Mouse (Mus musculus): ENCODE data around the gene Actr5. TPM values are rescaled to one million over a fixed set of nuclear protein-coding genes. Genes with fewer than 3 reads are reported as not detected.

Gene Actr5
- polyA plus RNA-seq (2014; fragmentation: Nextera tagmentation; extraction: Ambion mirVana) = 15.1 and 16.6 TPM in 2 replicates

DNA sequence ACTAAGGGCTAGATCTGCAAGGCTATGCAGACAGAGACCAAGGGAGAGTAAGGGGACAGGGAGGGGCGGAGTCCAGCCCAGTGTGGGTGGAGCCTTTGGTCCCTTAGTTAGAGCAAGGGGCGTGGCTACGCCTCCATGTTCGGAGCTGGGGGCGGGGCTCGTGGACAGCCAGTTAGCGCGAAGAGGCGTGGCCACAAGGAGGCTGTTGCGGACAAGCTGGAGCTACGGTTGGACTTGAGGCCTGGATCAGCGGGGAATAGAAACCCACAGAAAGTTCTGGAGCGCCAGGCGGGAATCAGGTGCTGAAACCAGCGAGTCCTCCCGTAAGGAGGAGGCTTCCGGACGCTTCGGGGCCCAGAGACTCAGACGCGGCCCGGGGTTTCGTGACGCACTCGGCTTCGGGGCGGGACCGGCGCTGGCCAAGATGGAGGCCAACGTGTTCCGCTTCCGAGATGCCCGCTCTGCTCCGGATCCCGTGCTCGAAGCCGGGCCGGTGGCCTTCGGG lies at the start of gene Actr5:
TSS of gene Actr5 (plus strand) at position 171 of the 505 bp plus-strand sequence.
- no peaks in the 10 kb centered on the region for H3K36me3 ChIP-seq (ENCODE audit: control insufficient read depth, insufficient read depth, low read length)
- H3K4me2 ChIP-seq (ENCODE audit: low read depth) = peak within 1 kb of the TSS; percentile 88
- DNase-seq (ENCODE audit: low spot score) = peak; percentile 98
- H3K9me3 ChIP-seq (ENCODE audit: control insufficient read depth, low read length) = no peaks in the 10 kb centered on the region
- H3K27ac ChIP-seq (ENCODE audit: low read depth, low read length) = peak within 1 kb of the TSS; percentile 67
- 0% methylated on average over 39 of the region's 39 CpGs for WGBS
- H3K4me3 ChIP-seq (ENCODE audit: low read depth, low read length) = peak within 1 kb of the TSS; percentile 75
- peak within 1 kb of the TSS; percentile 81 for H3K9ac ChIP-seq (ENCODE audit: low read length)
- peak; percentile 93 for ATAC-seq (ENCODE audit: insufficient read depth, low FRiP score, low TSS enrichment)
- peaks cover 2% of the 10 kb centered on the region; the same call in 1 of the 2 replicates for H3K27me3 ChIP-seq (ENCODE audit: control insufficient read depth, insufficient read depth, low read length)
- H3K4me1 ChIP-seq (ENCODE audit: control insufficient read depth, insufficient read depth, low read length) = peaks cover 12% of the 10 kb centered on the region; the same call in 1 of the 2 replicates

DNA sequence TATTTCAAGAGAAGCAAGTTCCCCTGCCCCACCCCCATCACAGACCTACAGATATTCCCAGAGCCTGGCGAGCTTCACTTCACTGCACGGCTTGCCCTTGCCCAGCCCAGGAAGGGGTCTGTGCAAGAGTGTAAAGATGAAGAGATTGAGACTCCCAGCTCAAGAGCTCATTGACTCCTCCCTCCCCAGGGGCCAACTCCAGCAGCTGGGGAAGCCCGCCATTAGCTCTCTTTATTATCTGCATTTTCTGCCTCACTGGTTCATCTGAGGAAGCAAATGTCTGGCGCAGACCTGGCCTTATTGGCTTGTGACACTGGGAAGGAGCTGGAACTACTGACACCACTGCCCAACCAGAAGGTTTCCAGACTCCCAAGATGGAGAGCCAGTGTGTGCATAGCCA lies 44.7 kb upstream of the Actr5 start:
- peak; percentile 41 for DNase-seq (ENCODE audit: low spot score)
- no peak for ATAC-seq (ENCODE audit: insufficient read depth, low FRiP score, low TSS enrichment)
- WGBS = 41% methylated on average over 4 of the region's 4 CpGs
- no peak overlapping the region for H3K9ac ChIP-seq (ENCODE audit: low read length)
- no peak overlapping the region for H3K4me2 ChIP-seq (ENCODE audit: low read depth)
- no peak overlapping the region for H3K4me3 ChIP-seq (ENCODE audit: low read depth, low read length)
- H3K27me3 ChIP-seq (ENCODE audit: control insufficient read depth, insufficient read depth, low read length) = 0 out of 2 replicates have a peak, but pooled peaks cover 2% of the 10 kb centered on the region
- no peaks in the 10 kb centered on the region for H3K9me3 ChIP-seq (ENCODE audit: control insufficient read depth, low read length)
- H3K36me3 ChIP-seq (ENCODE audit: control insufficient read depth, insufficient read depth, low read length) = no peaks in the 10 kb centered on the region
- no peak overlapping the region for H3K27ac ChIP-seq (ENCODE audit: low read depth, low read length)
- H3K4me1 ChIP-seq (ENCODE audit: control insufficient read depth, insufficient read depth, low read length) = 0 out of 2 replicates have a peak, but pooled peaks cover 3% of the 10 kb centered on the region

DNA sequence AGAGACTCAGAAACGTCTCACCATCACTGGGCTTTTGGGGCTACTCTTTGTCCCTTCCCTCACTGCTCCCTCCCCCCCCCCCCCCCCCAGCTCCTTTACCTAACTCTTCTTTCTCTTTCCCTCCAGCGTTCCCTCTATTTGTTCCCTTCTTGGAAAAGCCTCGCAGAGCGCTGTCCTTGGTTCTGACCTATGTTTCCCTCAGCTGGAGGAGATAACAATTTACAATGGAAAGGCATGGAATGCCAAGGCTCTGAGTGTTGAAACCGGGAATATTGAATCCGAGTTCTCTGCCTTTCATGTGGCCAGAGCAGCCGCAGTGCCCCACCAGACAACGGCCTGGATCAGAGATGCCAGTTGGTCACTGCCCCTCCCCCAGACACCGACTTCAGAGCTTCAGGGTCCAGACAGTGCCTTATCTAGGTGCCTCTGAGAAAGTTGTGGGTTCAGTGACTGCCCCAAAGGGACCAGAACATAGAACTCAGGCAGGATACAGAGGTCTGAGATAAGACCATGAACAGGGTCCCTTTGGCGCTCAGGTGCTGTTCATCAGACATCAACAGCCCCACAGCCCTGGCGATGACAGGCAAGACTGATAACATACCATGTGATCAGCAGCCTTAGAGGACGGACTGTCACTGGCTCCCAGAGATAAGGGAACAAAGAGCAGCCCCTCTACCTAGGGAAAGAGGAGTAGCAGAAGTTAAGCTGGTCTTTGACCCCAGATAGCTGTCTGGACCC lies 39.9 kb upstream of the Actr5 start:
- no peak overlapping the region for H3K27ac ChIP-seq (ENCODE audit: low read depth, low read length)
- H3K9ac ChIP-seq (ENCODE audit: low read length) = no peak overlapping the region
- no peak for ATAC-seq (ENCODE audit: insufficient read depth, low FRiP score, low TSS enrichment)

DNA sequence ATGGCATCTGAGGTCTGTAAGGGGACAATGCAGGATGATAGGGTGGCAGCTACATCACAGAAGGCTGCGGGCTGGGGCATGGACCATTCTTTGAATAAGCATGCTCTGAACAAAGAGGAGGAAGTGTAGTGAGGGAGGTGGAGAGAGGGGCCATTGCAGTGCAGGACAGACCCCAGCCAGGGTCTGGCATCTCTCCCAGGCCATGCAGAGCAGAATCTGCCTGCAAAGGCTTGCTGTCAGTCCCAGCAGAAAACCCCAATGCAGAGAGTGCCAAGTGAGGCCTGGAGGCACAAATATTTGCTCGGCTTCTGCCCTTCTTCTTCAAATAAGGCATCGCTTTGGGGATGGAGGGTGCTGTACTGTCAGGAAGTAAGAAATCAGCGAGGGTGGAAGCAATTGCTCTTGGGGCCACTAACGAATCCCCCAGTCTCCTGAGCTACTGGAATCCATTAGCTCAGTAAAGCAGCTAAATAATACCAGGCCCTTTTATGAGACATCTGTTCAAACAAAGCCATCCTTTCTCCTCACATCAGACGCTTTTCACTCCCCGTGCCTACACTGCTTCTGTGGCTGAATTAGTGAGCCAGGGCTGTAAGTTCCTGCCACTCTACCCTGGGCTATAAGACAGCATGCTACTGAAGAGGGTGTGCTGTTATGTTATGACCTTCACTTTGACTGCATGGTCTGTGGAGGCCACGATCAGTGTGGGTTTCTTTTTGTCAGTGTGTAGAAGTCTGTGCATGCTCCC lies 36.0 kb upstream of the Actr5 start:
- Histone ChIP-seq H3K4me1 (ENCODE audit: control insufficient read depth, insufficient read depth, low read length) (0 out of 2 replicates have a peak, but pooled peaks cover 7% of the 10 kb centered on the region), H3K27ac (ENCODE audit: low read depth, low read length) (no peak overlapping the region), H3K4me3 (ENCODE audit: low read depth, low read length) (no peak overlapping the region), H3K27me3 (ENCODE audit: control insufficient read depth, insufficient read depth, low read length) (0 out of 2 replicates have a peak, but pooled peaks cover 3% of the 10 kb centered on the region), H3K4me2 (ENCODE audit: low read depth) (no peak overlapping the region), H3K9ac (ENCODE audit: low read length) (peak overlapping the region; percentile 4; the same call in 1 of the 2 replicates), H3K9me3 (ENCODE audit: control insufficient read depth, low read length) (no peaks in the 10 kb centered on the region), H3K36me3 (ENCODE audit: control insufficient read depth, insufficient read depth, low read length) (no peaks in the 10 kb centered on the region)
- 30% methylated on average over 8 of the region's 8 CpGs for WGBS
- ATAC-seq (ENCODE audit: insufficient read depth, low FRiP score, low TSS enrichment) = no peak
- DNase-seq (ENCODE audit: low spot score) = no peak

More for the DNA sequence above, 39.9 kb upstream of the Actr5 start:
- H3K9me3 ChIP-seq (ENCODE audit: control insufficient read depth, low read length) = no peaks in the 10 kb centered on the region
- no peak overlapping the region for H3K4me3 ChIP-seq (ENCODE audit: low read depth, low read length)
- DNase-seq (ENCODE audit: low spot score) = peak; percentile 47
- no peaks in the 10 kb centered on the region for H3K36me3 ChIP-seq (ENCODE audit: control insufficient read depth, insufficient read depth, low read length)
- 10% methylated on average over 12 of the region's 12 CpGs for whole genome bisulfite sequencing
- H3K4me2 ChIP-seq (ENCODE audit: low read depth) = no peak overlapping the region
- H3K27me3 ChIP-seq (ENCODE audit: control insufficient read depth, insufficient read depth, low read length) = 0 out of 2 replicates have a peak, but pooled peaks cover 3% of the 10 kb centered on the region
- H3K4me1 ChIP-seq (ENCODE audit: control insufficient read depth, insufficient read depth, low read length) = 0 out of 2 replicates have a peak, but pooled peaks cover 5% of the 10 kb centered on the region

DNA sequence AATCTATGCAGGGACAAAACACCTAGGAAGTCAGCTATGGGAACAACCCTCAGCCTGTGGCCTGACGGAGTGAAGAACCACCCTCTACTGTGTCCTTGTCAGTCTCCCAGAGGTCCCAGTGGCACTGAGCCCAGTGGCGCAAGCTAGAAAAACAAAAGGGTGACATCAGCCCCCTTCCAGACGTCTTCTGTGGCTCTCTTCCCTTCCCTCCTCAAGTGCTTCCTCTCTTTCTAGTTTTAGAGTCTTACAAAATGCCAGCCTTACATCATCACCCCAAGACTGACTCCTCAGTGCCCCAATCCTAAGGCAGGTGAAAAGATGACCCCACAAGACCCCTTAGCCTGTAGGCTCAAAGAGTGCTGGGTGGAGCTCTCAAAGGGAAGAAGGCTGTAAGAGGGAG lies 34.2 kb upstream of the Actr5 start:
- ATAC-seq (ENCODE audit: insufficient read depth, low FRiP score, low TSS enrichment) (no peak), DNase-seq (ENCODE audit: low spot score) (no peak)
- no peak overlapping the region for H3K27ac ChIP-seq (ENCODE audit: low read depth, low read length)
- no peaks in the 10 kb centered on the region for H3K27me3 ChIP-seq (ENCODE audit: control insufficient read depth, insufficient read depth, low read length)
- H3K4me1 ChIP-seq (ENCODE audit: control insufficient read depth, insufficient read depth, low read length) = 0 out of 2 replicates have a peak, but pooled peaks cover 8% of the 10 kb centered on the region
- H3K9ac ChIP-seq (ENCODE audit: low read length) = no peak overlapping the region
- H3K4me3 ChIP-seq (ENCODE audit: low read depth, low read length) = no peak overlapping the region
- H3K4me2 ChIP-seq (ENCODE audit: low read depth) = no peak overlapping the region
- WGBS = 61% methylated on average over 3 of the region's 3 CpGs
- no peaks in the 10 kb centered on the region for H3K9me3 ChIP-seq (ENCODE audit: control insufficient read depth, low read length)
- no peaks in the 10 kb centered on the region for H3K36me3 ChIP-seq (ENCODE audit: control insufficient read depth, insufficient read depth, low read length)

DNA sequence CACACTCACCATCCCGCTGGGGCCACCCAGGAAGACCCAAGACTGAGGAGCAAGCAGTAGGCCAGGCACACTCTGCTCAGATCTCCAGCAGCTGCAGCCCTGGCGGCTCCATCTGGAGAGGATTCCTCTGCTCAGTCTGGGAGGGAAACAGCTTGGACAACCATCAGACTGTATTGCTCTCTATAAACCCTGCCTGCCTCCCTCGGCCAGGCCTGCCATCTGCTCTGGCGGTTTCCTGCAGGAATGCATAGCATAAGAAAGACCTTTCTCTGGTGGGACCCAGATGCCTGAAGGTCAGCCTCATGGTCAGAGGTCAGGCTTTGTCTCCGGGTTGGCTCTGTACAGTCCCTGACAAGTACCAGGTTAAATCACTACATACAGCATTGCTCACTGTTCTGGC lies 33.4 kb upstream of the Actr5 start:
- Histone ChIP-seq H3K27ac (ENCODE audit: low read depth, low read length) (no peak overlapping the region), H3K4me3 (ENCODE audit: low read depth, low read length) (no peak overlapping the region), H3K9me3 (ENCODE audit: control insufficient read depth, low read length) (no peaks in the 10 kb centered on the region), H3K4me2 (ENCODE audit: low read depth) (no peak overlapping the region), H3K27me3 (ENCODE audit: control insufficient read depth, insufficient read depth, low read length) (no peaks in the 10 kb centered on the region), H3K36me3 (ENCODE audit: control insufficient read depth, insufficient read depth, low read length) (no peaks in the 10 kb centered on the region), H3K9ac (ENCODE audit: low read length) (no peak overlapping the region), H3K4me1 (ENCODE audit: control insufficient read depth, insufficient read depth, low read length) (0 out of 2 replicates have a peak, but pooled peaks cover 9% of the 10 kb centered on the region)
- 25% methylated on average over 5 of the region's 5 CpGs for WGBS
- DNase-seq (ENCODE audit: low spot score) (peak; percentile 18), ATAC-seq (ENCODE audit: insufficient read depth, low FRiP score, low TSS enrichment) (no peak)

DNA sequence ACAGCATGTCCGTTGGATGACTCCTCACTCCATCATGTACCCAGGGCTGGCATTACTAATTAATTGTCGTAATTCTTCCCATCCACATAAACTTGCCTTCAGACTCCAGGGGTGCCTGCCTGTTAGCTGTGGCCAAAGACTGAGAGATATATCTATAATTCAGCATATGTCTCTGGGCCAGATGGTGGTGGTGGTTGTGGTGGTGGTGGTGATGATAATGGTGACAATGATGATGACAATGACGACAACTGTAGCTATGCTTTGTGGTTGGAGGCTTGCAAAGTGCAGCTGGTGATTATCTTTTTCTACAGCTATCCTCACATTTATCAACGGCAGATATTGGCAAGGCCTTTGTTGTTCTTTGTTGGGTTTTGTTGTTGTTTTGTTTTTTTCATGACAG lies 31.3 kb upstream of the Actr5 start:
- H3K4me3 ChIP-seq (ENCODE audit: low read depth, low read length) = no peak overlapping the region

DNA sequence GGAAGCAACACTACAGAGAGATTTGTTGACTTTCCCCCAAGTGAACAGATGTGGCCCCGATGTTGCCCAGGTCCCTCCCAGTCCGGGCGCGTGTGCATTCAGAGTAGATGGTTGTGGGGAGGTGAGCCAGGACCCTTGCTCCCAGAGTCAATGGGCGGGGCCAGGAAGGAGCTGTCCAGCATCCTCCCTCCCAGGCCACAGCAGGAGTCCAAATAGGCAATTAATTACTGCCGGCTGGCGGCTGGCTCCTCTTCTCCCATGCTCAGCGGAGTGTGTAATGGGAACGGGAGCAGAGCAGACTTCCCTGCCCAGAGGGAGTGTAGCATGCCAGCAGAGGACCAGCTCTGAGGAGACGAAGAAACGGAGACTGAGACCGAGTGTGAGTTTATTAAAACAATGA lies 29.6 kb upstream of the Actr5 start:
- H3K27ac ChIP-seq (ENCODE audit: low read depth, low read length) = peak overlapping the region; percentile 70
- no peak overlapping the region for H3K9ac ChIP-seq (ENCODE audit: low read length)
- no peaks in the 10 kb centered on the region for H3K36me3 ChIP-seq (ENCODE audit: control insufficient read depth, insufficient read depth, low read length)
- ATAC-seq (ENCODE audit: insufficient read depth, low FRiP score, low TSS enrichment) = peak; percentile 78
- H3K4me1 ChIP-seq (ENCODE audit: control insufficient read depth, insufficient read depth, low read length) = 0 out of 2 replicates have a peak, but pooled peaks cover 7% of the 10 kb centered on the region
- under 1% methylated on average over 12 of the region's 12 CpGs for WGBS
- no peaks in the 10 kb centered on the region for H3K9me3 ChIP-seq (ENCODE audit: control insufficient read depth, low read length)
- peak overlapping the region; percentile 36 for H3K4me2 ChIP-seq (ENCODE audit: low read depth)
- DNase-seq (ENCODE audit: low spot score) = peak; percentile 79
- no peak overlapping the region for H3K4me3 ChIP-seq (ENCODE audit: low read depth, low read length)
- no peaks in the 10 kb centered on the region for H3K27me3 ChIP-seq (ENCODE audit: control insufficient read depth, insufficient read depth, low read length)

More for the DNA sequence above, 31.3 kb upstream of the Actr5 start:
- 85% methylated on average over 4 of the region's 4 CpGs for WGBS
- Histone ChIP-seq H3K27me3 (ENCODE audit: control insufficient read depth, insufficient read depth, low read length) (no peaks in the 10 kb centered on the region), H3K9me3 (ENCODE audit: control insufficient read depth, low read length) (no peaks in the 10 kb centered on the region), H3K4me1 (ENCODE audit: control insufficient read depth, insufficient read depth, low read length) (0 out of 2 replicates have a peak, but pooled peaks cover 7% of the 10 kb centered on the region), H3K36me3 (ENCODE audit: control insufficient read depth, insufficient read depth, low read length) (no peaks in the 10 kb centered on the region), H3K9ac (ENCODE audit: low read length) (no peak overlapping the region), H3K27ac (ENCODE audit: low read depth, low read length) (no peak overlapping the region), H3K4me2 (ENCODE audit: low read depth) (no peak overlapping the region)
- no peak for ATAC-seq (ENCODE audit: insufficient read depth, low FRiP score, low TSS enrichment)
- no peak for DNase-seq (ENCODE audit: low spot score)
